Mouse (Mus musculus): ENCODE results near the gene Gpr146. TPM values are rescaled to one million over a fixed set of nuclear protein-coding genes. Genes with fewer than 3 reads are reported as not detected.
A peak's percentile ranks its signal among the peaks of the same experiment; 100 is the strongest.

Gpr146 gene
- total RNA-seq, 2 experiments from 2014 or later = 8.8 to 10.2 TPM

Small RNAs within 50 kb of the gene (microRNA-seq; reads per million reads assigned to microRNA genes)
- 151 reads per million, percentile 56 among the genes with 10 or more reads in this experiment for gene Mir339

Other genes with a start within 250 kb of the Gpr146 start
- gene Prkar1b, start 227.7 kb upstream of the Gpr146 start, total RNA-seq (2021) = 1 to 10 TPM; 3.9 to 5.1 TPM
- 10 to 100 TPM; 10.3 to 10.4 TPM for gene Dnaaf5, start 227.5 kb upstream of the Gpr146 start, total RNA-seq (2021)
- 10 to 100 TPM; 61.6 to 63.6 TPM for gene Sun1, start 177.1 kb upstream of the Gpr146 start, total RNA-seq (2021)
- 10 to 100 TPM; 81.9 to 87.1 TPM for gene Get4, start 125.4 kb upstream of the Gpr146 start, total RNA-seq (2021)
- gene Adap1, start 52.1 kb upstream of the Gpr146 start, total RNA-seq (2021) = 1 to 10 TPM; 5.4 to 6.9 TPM
- gene Cox19, start 26.3 kb upstream of the Gpr146 start, total RNA-seq (2021) = 10 to 100 TPM; 58.0 to 61.4 TPM
- not detected for gene Cyp2w1, start 25.1 kb upstream of the Gpr146 start, total RNA-seq (2021)
- under 1 TPM; 0.80 to 0.88 TPM for gene C130050O18Rik, start 27.6 kb downstream of the Gpr146 start, total RNA-seq (2021)
- 1 to 10 TPM; 3.9 to 4.4 TPM for gene Gper1, start 45.5 kb downstream of the Gpr146 start, total RNA-seq (2021)
- 10 to 100 TPM; 12.3 to 12.6 TPM for gene 3110082I17Rik, start 82.8 kb downstream of the Gpr146 start, total RNA-seq (2021)
- 10 to 100 TPM; 13.6 to 13.7 TPM for gene Zfand2a, start 106.9 kb downstream of the Gpr146 start, total RNA-seq (2021)
- not detected for gene Uncx, start 165.8 kb downstream of the Gpr146 start, total RNA-seq (2021)